In the genomic region with DNA sequence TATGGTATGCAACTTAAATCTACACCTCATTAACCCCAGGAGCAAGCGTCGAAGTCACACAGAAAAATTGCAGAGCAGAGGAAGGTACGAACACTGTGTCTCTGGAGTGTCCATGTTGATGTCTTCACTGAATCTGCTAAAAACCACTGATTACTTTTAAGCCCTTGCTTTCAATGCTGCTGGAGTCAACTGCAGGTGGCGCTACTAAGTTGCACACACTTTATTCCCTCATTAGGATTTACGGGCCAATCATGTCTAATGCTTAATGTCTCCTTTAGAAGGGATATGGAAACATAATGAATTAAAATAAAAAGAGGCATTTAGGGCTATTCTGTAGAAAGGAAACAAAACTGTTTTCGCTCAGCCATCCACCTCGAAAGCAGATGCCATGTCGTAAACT, we compare ENCODE assay signal across 12 mouse cellular contexts. TPM values are rescaled to one million over a fixed set of nuclear protein-coding genes. Genes with fewer than 3 reads are reported as not detected.
DNase-seq lines count a peak whose midpoint lies in the region; ATAC-seq and TF ChIP-seq lines count a peak whose summit lies in the region.
"Had no signal": no experiment of that assay in that cellular context is flagged by ENCODE, and none has a peak within 500 bp of the region (broad histone marks: within the 10 kb centered on the region; RNA-seq: fewer than 3 reads in every experiment).

No protein-coding gene starts in this region.

- H3K36me3 ChIP-seq in MEL (ENCODE audit: control insufficient read depth in 1 of 2, insufficient read depth in 2 of 2, low read length in 2 of 2), result peaks cover 28 to 29% of the 10 kb centered on the region in 2 experiments

- DNase-seq in gastrocnemius, postnatal 14 days, result peak; percentile 11
- DNase-seq in gastrocnemius, adult 8-10 months (ENCODE audit: low spot score in 2 of 2), result no peak
- peak; percentile 25 for DNase-seq in left cerebral cortex, postnatal 4 days
- DNase-seq in left cerebral cortex, postnatal 36 days (ENCODE audit: low spot score in 2 of 2), result no peak
- peak; percentile 49 for DNase-seq in MEL (ENCODE audit: low read depth, low spot score)
- DNase-seq in lung, postnatal 10 days, result peak; percentile 41
- DNase-seq in T-cell, adult 2 months (ENCODE audit: low spot score), result no peak
- DNase-seq: cerebellum, adult 11 months; spleen, adult 18-20 months had no signal

- TF ChIP-seq RAD21 in MEL (IDR thresholded peaks at IDR 0.05; ENCODE audit: low read depth, low read length), result peak; percentile 42

- no peak overlapping the region for H3K4me3 ChIP-seq in MEL (ENCODE audit: control insufficient read depth in 1 of 2, insufficient read depth in 1 of 2, low read depth in 2 of 2, low read length in 2 of 2)
- H3K4me3 ChIP-seq: erythroblast, embryonic 14.5 days; neural tube, embryonic 12.5 days had no signal

- TF ChIP-seq CTCF in MEL (IDR thresholded peaks at IDR 0.05 in 2 of 3, conservative IDR thresholded peaks at IDR 0.05 in 1 of 3; ENCODE audit: control insufficient read depth in 1 of 3, insufficient read depth in 1 of 3, low read depth in 2 of 3, low read length in 3 of 3, poor library complexity in 1 of 3, severe bottlenecking in 1 of 3), result peak; percentile 48 to 68 (median 53)

- no peaks in the 10 kb centered on the region for H3K27me3 ChIP-seq in MEL (ENCODE audit: control insufficient read depth in 1 of 2, insufficient read depth in 2 of 2, low read length in 2 of 2)
- H3K27me3 ChIP-seq: neural tube, embryonic 12.5 days had no signal

- H3K27ac ChIP-seq in MEL (ENCODE audit: control insufficient read depth, low read depth, low read length), result no peak overlapping the region
- H3K27ac ChIP-seq: neural tube, embryonic 12.5 days had no signal

- H3K4me1 ChIP-seq in MEL (ENCODE audit: control insufficient read depth in 1 of 2, insufficient read depth in 2 of 2, low read length in 2 of 2), result peaks cover 7 to 29% of the 10 kb centered on the region in 2 experiments

- intact Hi-C loops in gastrocnemius, postnatal 14 days (cut with DNase I; ENCODE audit: low total_unique reads), result no loop called here
- intact Hi-C loops in left cerebral cortex, postnatal 4 days (cut with DNase I), result no loop called here
- intact Hi-C loops in left cerebral cortex, postnatal 36 days (cut with DNase I), result no loop called here

- no peak overlapping the region for H3K9ac ChIP-seq in MEL (ENCODE audit: control insufficient read depth, low read depth, low read length, poor library complexity, severe bottlenecking)
- H3K9ac ChIP-seq: neural tube, embryonic 12.5 days had no signal

- H3K9me3 ChIP-seq in MEL (replicated peaks; ENCODE audit: insufficient read depth, low read length), result no peaks in the 10 kb centered on the region
- H3K9me3 ChIP-seq: neural tube, embryonic 12.5 days had no signal

- no peak for TF ChIP-seq EP300 in MEL (IDR thresholded peaks at IDR 0.05; ENCODE audit: low read depth in 1 of 2, low read length in 2 of 2)

- H3K79me2 ChIP-seq in MEL (ENCODE audit: control insufficient read depth, insufficient read depth, low read length, poor library complexity), result no peaks in the 10 kb centered on the region

- no peak for ATAC-seq in frontal cortex, adult (ENCODE audit: low TSS enrichment)

- TF ChIP-seq POLR2A in MEL (IDR thresholded peaks at IDR 0.05; ENCODE audit: control insufficient read depth in 1 of 2, insufficient read depth in 1 of 2, low read depth in 1 of 2, low read length in 2 of 2, poor library complexity in 1 of 2), result no peak

TF ChIP-seq in MEL, 35 proteins besides CTCF, POLR2A, EP300 and RAD21:
- TF ChIP-seq MXI1 (IDR thresholded peaks at IDR 0.05; ENCODE audit: low read depth, low read length), result no peak
- peak; percentile 55 for TF ChIP-seq SMC3 (IDR thresholded peaks at IDR 0.05; ENCODE audit: low read depth, low read length)
- TF ChIP-seq GATA1 (IDR thresholded peaks at IDR 0.05; ENCODE audit: low read depth, low read length), result no peak
- 0 out of 2 replicates have a peak, but pooled peaks have one; percentile 27 for TF ChIP-seq MYC (IDR thresholded peaks at IDR 0.05; ENCODE audit: low read depth, low read length)

RNA-seq across cellular contexts. Expression of gene Zfp507, which starts 12.6 kb away (rescaled TPM):
- 10 to 100 TPM; 15.2 to 16.7 TPM for total RNA-seq in gastrocnemius, postnatal 14 days (2021)
- 10 to 100 TPM; 15.8 to 22.5 (median 17.7) TPM for total RNA-seq in gastrocnemius, adult 8-10 months (2022)
- total RNA-seq in left cerebral cortex, postnatal 4 days (2021), result 10 to 100 TPM; 34.3 to 36.5 TPM
- 10 to 100 TPM; 29.4 to 33.2 TPM for total RNA-seq in left cerebral cortex, postnatal 36 days (2021)
- 16.0 and 16.4 TPM in 2 replicates for total RNA-seq in MEL (2012; rRNA removed)
- polyA plus RNA-seq in MEL (2012; ENCODE audit: insufficient read depth in 1 of 2, insufficient read length in 2 of 2, low read depth in 1 of 2, low replicate concordance in 2 of 2, missing spikeins in 1 of 2), result 10 to 100 TPM; 17.7 to 67.2 TPM

RNA-seq across cellular contexts. Expression of gene Dpy19l3, which starts 35.9 kb away (rescaled TPM):
- 1 to 10 TPM; 7.1 to 9.0 TPM for total RNA-seq in gastrocnemius, postnatal 14 days (2021)
- total RNA-seq in gastrocnemius, adult 8-10 months (2022), result 1 to 10 TPM; 2.1 to 4.1 (median 3.6) TPM
- total RNA-seq in left cerebral cortex, postnatal 4 days (2021), result 10 to 100 TPM; 61.0 to 65.0 TPM
- 10 to 100 TPM; 56.6 to 79.9 TPM for total RNA-seq in left cerebral cortex, postnatal 36 days (2021)
- total RNA-seq in MEL (2012; rRNA removed), result 5.6 and 7.4 TPM in 2 replicates
- polyA plus RNA-seq in MEL (2012; ENCODE audit: insufficient read depth in 1 of 2, insufficient read length in 2 of 2, low read depth in 1 of 2, low replicate concordance in 2 of 2, missing spikeins in 1 of 2), result 1 to 10 TPM in 1 of 2 experiments, not detected in 1; 9.9 TPM

Comparison
In these comparisons a context has a peak if more than half of its experiments do, and no peak if none do; other contexts are left out.
1. DNase-seq: peak in gastrocnemius, postnatal 14 days (single experiment), left cerebral cortex, postnatal 4 days (single experiment), MEL (single experiment) and lung, postnatal 10 days (single experiment); none in gastrocnemius, adult 8-10 months (0 of 2), left cerebral cortex, postnatal 36 days (0 of 2) and T-cell, adult 2 months (single experiment).